Mouse (Mus musculus): ENCODE results near the gene Pou2f2. TPM values are rescaled to one million over a fixed set of nuclear protein-coding genes. Genes with fewer than 3 reads are reported as not detected.

Pou2f2 gene
- polyA plus RNA-seq (2015; fragmentation: Nextera tagmentation; extraction: Ambion mirVana) = 2.0 and 2.9 TPM in 2 replicates

GRCm38 (mm10) chr7:25179606-25180161, at the start of gene Pou2f2:
TSS of gene Pou2f2 (minus strand) at chr7:25179726.
- Histone ChIP-seq H3K9me3 (ENCODE audit: low read length) (no peaks in the 10 kb centered on the region), H3K27me3 (ENCODE audit: insufficient read depth, low read length) (peaks cover 73% of the 10 kb centered on the region), H3K4me3 (ENCODE audit: low read depth, low read length) (peak within 1 kb of the TSS; percentile 42), H3K4me1 (ENCODE audit: insufficient read depth) (peaks cover 8% of the 10 kb centered on the region), H3K9ac (replicated peaks) (no peak within 1 kb of the TSS), H3K36me3 (replicated peaks; ENCODE audit: insufficient read depth, low read length) (no peaks in the 10 kb centered on the region), H3K27ac (ENCODE audit: low read depth) (no peak within 1 kb of the TSS), H3K4me2 (ENCODE audit: low read depth, low read length) (peak within 1 kb of the TSS; percentile 65)
- 0 out of 2 replicates have a peak, but pooled peaks have one; percentile 38 for ATAC-seq
- peak; percentile 60 for DNase-seq
- no peak for TF ChIP-seq EP300 (IDR thresholded peaks at IDR 0.05; ENCODE audit: low read depth)
- peak; percentile 41 for TF ChIP-seq CTCF (IDR thresholded peaks at IDR 0.05; ENCODE audit: low read depth)
- 4% methylated on average over 33 of the region's 56 CpGs for WGBS (ENCODE audit: insufficient replicate concordance)

GRCm38 (mm10) chr7:25227523-25228300, 48.2 kb upstream of the Pou2f2 start:
- TF ChIP-seq CTCF (IDR thresholded peaks at IDR 0.05; ENCODE audit: low read depth) (no peak), EP300 (IDR thresholded peaks at IDR 0.05; ENCODE audit: low read depth) (no peak)
- no peak overlapping the region for H3K4me2 ChIP-seq (ENCODE audit: low read depth, low read length)
- H3K36me3 ChIP-seq (replicated peaks; ENCODE audit: insufficient read depth, low read length) = peaks cover 91% of the 10 kb centered on the region
- no peak overlapping the region for H3K9ac ChIP-seq (replicated peaks)
- no peak overlapping the region for H3K27ac ChIP-seq (ENCODE audit: low read depth)
- peaks cover 2% of the 10 kb centered on the region for H3K4me1 ChIP-seq (ENCODE audit: insufficient read depth)
- ATAC-seq (no peak), DNase-seq (no peak)
- no peaks in the 10 kb centered on the region for H3K9me3 ChIP-seq (ENCODE audit: low read length)
- H3K4me3 ChIP-seq (ENCODE audit: low read depth, low read length) = no peak overlapping the region
- no peaks in the 10 kb centered on the region for H3K27me3 ChIP-seq (ENCODE audit: insufficient read depth, low read length)
- WGBS (ENCODE audit: insufficient replicate concordance) = 90% methylated on average over 1 of the region's 1 CpGs

- Histone ChIP-seq H3K4me2 (ENCODE audit: low read depth, low read length) (peak overlapping the region; percentile 91), H3K27ac (ENCODE audit: low read depth) (peak overlapping the region; percentile 96), H3K9me3 (ENCODE audit: low read length) (no peaks in the 10 kb centered on the region), H3K36me3 (replicated peaks; ENCODE audit: insufficient read depth, low read length) (peaks cover 41% of the 10 kb centered on the region), H3K27me3 (ENCODE audit: insufficient read depth, low read length) (no peaks in the 10 kb centered on the region), H3K4me3 (ENCODE audit: low read depth, low read length) (peak overlapping the region; percentile 81), H3K9ac (replicated peaks) (peak overlapping the region; percentile 69), H3K4me1 (ENCODE audit: insufficient read depth) (peaks cover 32% of the 10 kb centered on the region)
- no peak for ATAC-seq
- TF ChIP-seq EP300 (IDR thresholded peaks at IDR 0.05; ENCODE audit: low read depth) = peak; percentile 73
- no peak for TF ChIP-seq CTCF (IDR thresholded peaks at IDR 0.05; ENCODE audit: low read depth)
- WGBS (ENCODE audit: insufficient replicate concordance) = 62% methylated on average over 10 of the region's 10 CpGs
- DNase-seq = no peak
These were observed 42.9 kb upstream of the Pou2f2 start for GRCm38 (mm10) chr7:25222275-25222967.

- peaks cover 38% of the 10 kb centered on the region for H3K36me3 ChIP-seq (replicated peaks; ENCODE audit: insufficient read depth, low read length)
- H3K27me3 ChIP-seq (ENCODE audit: insufficient read depth, low read length) = no peaks in the 10 kb centered on the region
- H3K4me2 ChIP-seq (ENCODE audit: low read depth, low read length) = peak within 1 kb of the TSS; percentile 91
- DNase-seq = peak; percentile 97
- no peaks in the 10 kb centered on the region for H3K9me3 ChIP-seq (ENCODE audit: low read length)
- TF ChIP-seq EP300 (IDR thresholded peaks at IDR 0.05; ENCODE audit: low read depth) = no peak
- peak; percentile 40; the same call in 1 of the 2 replicates for TF ChIP-seq CTCF (IDR thresholded peaks at IDR 0.05; ENCODE audit: low read depth)
- peak within 1 kb of the TSS; percentile 81 for H3K4me3 ChIP-seq (ENCODE audit: low read depth, low read length)
- H3K9ac ChIP-seq (replicated peaks) = peak within 1 kb of the TSS; percentile 69
- peak; percentile 78 for ATAC-seq
- peaks cover 35% of the 10 kb centered on the region for H3K4me1 ChIP-seq (ENCODE audit: insufficient read depth)
- whole genome bisulfite sequencing (ENCODE audit: insufficient replicate concordance) = 1% methylated on average over 42 of the region's 45 CpGs
- H3K27ac ChIP-seq (ENCODE audit: low read depth) = peak within 1 kb of the TSS; percentile 96
These were observed 41.8 kb upstream of the Pou2f2 start, which contains the start of gene Zfp526 for GRCm38 (mm10) chr7:25221102-25221883. TSS of gene Zfp526 (plus strand) at chr7:25221425.

GRCm38 (mm10) chr7:25220457-25221101, 41.1 kb upstream of the Pou2f2 start, which contains the start of gene Dedd2:
TSS of gene Dedd2 (minus strand) at chr7:25220615.
- no peak for TF ChIP-seq CTCF (IDR thresholded peaks at IDR 0.05; ENCODE audit: low read depth)
- Histone ChIP-seq H3K36me3 (replicated peaks; ENCODE audit: insufficient read depth, low read length) (peaks cover 38% of the 10 kb centered on the region), H3K9me3 (ENCODE audit: low read length) (no peaks in the 10 kb centered on the region), H3K27me3 (ENCODE audit: insufficient read depth, low read length) (no peaks in the 10 kb centered on the region), H3K4me2 (ENCODE audit: low read depth, low read length) (peak within 1 kb of the TSS; percentile 91), H3K4me1 (ENCODE audit: insufficient read depth) (peaks cover 35% of the 10 kb centered on the region), H3K9ac (replicated peaks) (peak within 1 kb of the TSS; percentile 94), H3K27ac (ENCODE audit: low read depth) (peak within 1 kb of the TSS; percentile 96), H3K4me3 (ENCODE audit: low read depth, low read length) (peak within 1 kb of the TSS; percentile 81)
- ATAC-seq (peak; percentile 7; the same call in 1 of the 2 replicates), DNase-seq (peak; percentile 58)
- 2% methylated on average over 20 of the region's 20 CpGs for WGBS (ENCODE audit: insufficient replicate concordance)
